Mouse (Mus musculus) ES-E14 (cell line): ENCODE results near the gene Cyba.

ENCODE experiments used
- CHD2 ChIP-seq: IDR thresholded peaks from 2 replicates; pipeline ENCODE4 v1.6.1; 2014; ENCODE audit warnings: mild to moderate bottlenecking, low read depth, low read length, inconsistent platforms
- HCFC1 ChIP-seq: IDR thresholded peaks from 2 replicates; pipeline ENCODE4 v1.6.1; 2012; ENCODE audit warnings: low read length, inconsistent platforms, borderline replicate concordance; ENCODE audit not compliant: insufficient read depth
- MAFK ChIP-seq: IDR thresholded peaks from 2 replicates; pipeline ENCODE4 v1.6.1; 2014; ENCODE audit warnings: mild to moderate bottlenecking, low read depth, low read length, inconsistent platforms; ENCODE audit not compliant: insufficient read depth
- ZNF384 ChIP-seq: IDR thresholded peaks from 2 replicates; pipeline ENCODE4 v1.6.1; 2012; ENCODE audit warnings: low read depth, low read length, inconsistent platforms

GRCm38 (mm10) chr8:122474951-122475560 is 42.3 kb upstream of the Cyba start:
- TF ChIP-seq CHD2 (no peak), HCFC1 (no peak), MAFK (no peak), ZNF384 (no peak)
